Mouse (Mus musculus) frontal cortex, postnatal 25 days (tissue): Measurements from ENCODE around the gene Schip1.
A peak's percentile ranks its signal among the peaks of the same experiment; 100 is the strongest.

Source experiments
- DNase-seq, 2 experiments: peaks; one replicate each; pipeline ENCODE4 v3.0.0; 2022; ENCODE audit warnings: low spot score in 2 of 2

Gene Schip1

GRCm38 (mm10) chr3:68583771-68584511 is 519.3 kb downstream of the Schip1 start:
- no peak for DNase-seq

- peak in 1 of 2 experiments; percentile 3 for DNase-seq
Observed at GRCm38 (mm10) chr3:68585213-68585612, 520.6 kb downstream of the Schip1 start.

- DNase-seq: no peak
Observed at GRCm38 (mm10) chr3:68586646-68587064, 522.1 kb downstream of the Schip1 start.

- DNase-seq: no peak
Observed at GRCm38 (mm10) chr3:68587567-68588245, 523.1 kb downstream of the Schip1 start.

GRCm38 (mm10) chr3:68589220-68589840 is 524.7 kb downstream of the Schip1 start:
- no peak for DNase-seq

- DNase-seq: no peak
Observed at GRCm38 (mm10) chr3:68590436-68590835, 525.8 kb downstream of the Schip1 start.

GRCm38 (mm10) chr3:68592575-68592974 is 528.0 kb downstream of the Schip1 start:
- DNase-seq: no peak

GRCm38 (mm10) chr3:68593073-68593867 is 528.7 kb downstream of the Schip1 start:
- no peak for DNase-seq

GRCm38 (mm10) chr3:68595316-68595925 is 530.8 kb downstream of the Schip1 start:
- DNase-seq: no peak

GRCm38 (mm10) chr3:68596938-68597337 is 532.3 kb downstream of the Schip1 start:
- no peak for DNase-seq

GRCm38 (mm10) chr3:68602891-68603290 is 538.3 kb downstream of the Schip1 start:
- DNase-seq: no peak

- no peak for DNase-seq
Observed at GRCm38 (mm10) chr3:68604467-68604866, 539.9 kb downstream of the Schip1 start.

- DNase-seq: no peak
Observed at GRCm38 (mm10) chr3:68604962-68605361, 540.4 kb downstream of the Schip1 start.

- DNase-seq: no peak
Observed at GRCm38 (mm10) chr3:68605942-68606603, 541.5 kb downstream of the Schip1 start.

GRCm38 (mm10) chr3:68606730-68607129 is 542.1 kb downstream of the Schip1 start:
- no peak for DNase-seq

GRCm38 (mm10) chr3:68607336-68607735 is 542.7 kb downstream of the Schip1 start:
- DNase-seq: no peak

- peak in 1 of 2 experiments; percentile 74 for DNase-seq
Observed at GRCm38 (mm10) chr3:68608848-68609497, 544.4 kb downstream of the Schip1 start.

- no peak for DNase-seq
Observed at GRCm38 (mm10) chr3:68610011-68610410, 545.4 kb downstream of the Schip1 start.

- no peak for DNase-seq
Observed at GRCm38 (mm10) chr3:68610598-68611261, 546.1 kb downstream of the Schip1 start.
